Mouse (Mus musculus) urinary bladder, postnatal 4 days (tissue): ENCODE data around the gene Plbd2.

Experiments used
- DNase-seq, 2 experiments: peaks; one replicate each; pipeline ENCODE4 v3.0.0; 2021 to 2022; ENCODE audit warnings: low spot score in 2 of 2

Gene Plbd2

GRCm38 (mm10) chr5:120473361-120473760 lies 30.1 kb downstream of the Plbd2 start:
- no peak for DNase-seq

GRCm38 (mm10) chr5:120472770-120473169 lies 30.7 kb downstream of the Plbd2 start, which contains the start of gene Sdsl:
TSS of gene Sdsl (minus strand) at chr5:120472810.
- no peak for DNase-seq

- DNase-seq: no peak
Measured at GRCm38 (mm10) chr5:120471538-120471937, 31.9 kb downstream of the Plbd2 start.

- DNase-seq: no peak
Measured at GRCm38 (mm10) chr5:120468830-120469229, 34.6 kb downstream of the Plbd2 start.

DNA sequence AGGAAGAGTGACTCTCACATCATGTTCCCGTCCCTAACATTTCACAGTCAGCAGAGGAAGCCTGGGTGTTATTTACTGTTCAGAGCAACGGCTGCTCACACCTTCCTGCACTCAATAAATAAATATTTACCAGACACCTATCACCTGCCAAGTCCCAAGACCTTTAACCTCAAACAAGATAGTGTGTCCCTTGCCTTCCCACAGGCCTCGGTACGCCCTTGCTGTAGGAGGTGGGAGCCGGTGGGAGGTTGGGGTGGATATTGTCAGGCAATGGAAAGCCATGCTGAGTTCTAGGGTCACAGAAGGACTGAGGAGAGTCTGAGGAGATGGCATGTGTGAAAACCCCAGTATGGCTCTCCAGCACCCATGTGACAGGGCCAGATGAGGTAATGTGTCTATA lies 35.1 kb downstream of the Plbd2 start:
- no peak for DNase-seq

GRCm38 (mm10) chr5:120467026-120467425 lies 36.4 kb downstream of the Plbd2 start:
- no peak for DNase-seq

DNA sequence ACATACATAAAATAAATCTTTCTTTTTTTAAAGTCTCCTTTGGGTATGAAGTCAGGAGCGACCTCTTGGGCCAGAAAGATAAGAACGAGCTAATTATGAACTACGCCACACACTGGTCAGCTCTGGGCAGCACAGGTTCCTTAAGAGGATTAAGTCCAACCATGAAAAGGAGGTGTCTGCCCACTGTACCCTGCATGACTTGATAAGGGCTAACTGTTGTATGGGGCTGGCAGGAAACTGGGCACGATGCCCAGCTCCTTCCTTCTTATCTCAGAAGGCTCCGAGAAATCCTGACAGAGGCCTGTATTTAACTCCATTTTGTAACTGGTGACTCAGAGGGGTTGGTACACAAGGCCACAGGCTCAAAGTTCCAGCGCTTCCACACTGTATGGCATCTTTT lies 37.6 kb downstream of the Plbd2 start:
- DNase-seq: no peak

- DNase-seq: no peak
Measured at GRCm38 (mm10) chr5:120465062-120465461, 38.4 kb downstream of the Plbd2 start.

DNA sequence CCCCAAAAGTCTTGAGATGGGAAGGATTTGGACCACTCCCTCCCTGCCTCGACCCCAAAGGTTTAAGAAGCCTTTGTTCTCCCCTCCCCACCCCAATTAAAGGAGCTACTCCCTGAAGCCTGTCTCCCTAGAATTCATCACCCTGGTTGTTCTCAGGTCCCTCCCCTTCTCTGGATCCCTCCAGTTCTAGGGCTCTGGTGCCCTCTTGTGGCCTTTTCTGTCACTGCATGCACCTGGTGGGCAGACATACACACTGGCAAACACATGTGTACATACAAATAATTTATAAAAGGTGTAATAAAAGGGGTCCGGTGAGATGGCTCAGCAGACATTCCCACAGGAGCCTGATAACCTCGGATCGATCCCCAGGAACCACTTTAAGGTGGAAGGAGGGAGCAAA lies 39.1 kb downstream of the Plbd2 start:
- DNase-seq: no peak

- no peak for DNase-seq
Measured at GRCm38 (mm10) chr5:120461902-120462301, 41.5 kb downstream of the Plbd2 start.

GRCm38 (mm10) chr5:120459133-120459532 lies 44.3 kb downstream of the Plbd2 start:
- no peak for DNase-seq

DNA sequence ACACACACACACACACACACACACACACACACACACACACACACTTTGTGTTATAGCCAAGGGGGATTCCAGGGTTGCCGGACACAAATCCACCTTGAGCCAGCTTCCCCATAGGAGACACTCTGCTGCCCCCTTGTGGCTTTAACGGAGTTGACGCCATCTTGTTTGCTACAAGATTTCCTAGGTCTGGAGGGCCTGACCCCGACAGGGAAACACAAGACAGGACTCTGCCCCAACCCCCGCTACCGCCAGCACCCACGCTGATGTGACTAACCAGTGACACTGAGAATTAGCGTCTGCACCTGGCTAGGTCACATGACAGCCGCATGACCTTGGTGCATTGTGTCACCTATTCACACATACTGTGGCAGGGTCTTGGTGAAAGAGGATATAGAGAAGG lies 45.8 kb downstream of the Plbd2 start:
- DNase-seq: no peak

DNA sequence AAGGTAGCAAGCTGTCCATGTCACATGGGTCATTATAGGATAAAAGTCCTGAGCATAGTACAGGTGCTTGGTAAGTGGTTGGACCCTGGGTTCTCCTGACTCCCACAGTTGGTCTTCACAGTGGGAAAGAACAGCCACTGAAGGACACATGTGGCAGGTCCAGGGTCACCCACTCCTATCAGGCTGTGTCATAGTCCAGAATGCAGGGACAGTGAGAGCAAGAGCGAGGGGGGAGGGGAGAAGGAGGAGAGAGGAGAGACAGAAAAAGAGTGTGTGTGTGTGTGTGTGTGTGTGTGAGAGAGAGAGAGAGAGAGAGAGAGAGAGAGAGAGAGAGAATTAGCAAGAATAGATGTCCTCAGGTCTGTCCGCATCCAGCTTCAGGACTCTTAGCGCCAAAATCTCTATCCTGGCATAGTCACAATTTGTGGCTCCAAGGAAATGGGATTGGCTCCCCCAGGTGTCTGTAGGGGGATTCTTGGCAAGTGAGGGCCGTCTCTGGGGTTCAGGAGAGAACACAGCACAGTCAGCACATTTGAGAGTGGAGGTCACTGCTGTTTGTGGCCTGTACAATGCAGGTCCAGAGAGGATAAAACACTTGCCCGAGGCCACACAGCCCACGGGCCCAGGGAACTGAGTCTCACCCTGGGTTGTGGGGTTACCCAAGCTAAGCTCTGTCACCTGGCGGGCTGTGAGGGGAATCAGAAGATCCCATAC lies 46.4 kb downstream of the Plbd2 start:
- no peak for DNase-seq

DNA sequence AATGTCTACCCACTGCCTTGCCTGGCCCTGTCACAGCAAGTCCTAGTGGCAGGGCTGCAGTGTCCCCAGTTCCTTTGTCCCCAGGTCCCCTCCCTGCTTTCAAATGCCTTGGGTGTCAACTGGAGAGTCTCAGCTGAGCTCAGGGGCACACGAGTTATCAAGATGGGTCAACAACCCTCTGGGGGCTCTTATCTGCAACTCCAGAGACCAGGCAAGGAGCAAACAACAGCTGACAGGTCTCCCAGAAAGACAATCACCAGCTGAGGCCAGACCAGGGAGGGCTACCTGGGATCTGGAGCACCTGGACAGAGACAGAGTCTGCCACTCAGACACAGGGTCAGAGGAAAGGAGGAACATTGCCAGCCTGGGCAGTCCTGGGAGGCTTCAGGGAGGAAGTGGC lies 47.2 kb downstream of the Plbd2 start:
- DNase-seq: no peak

DNA sequence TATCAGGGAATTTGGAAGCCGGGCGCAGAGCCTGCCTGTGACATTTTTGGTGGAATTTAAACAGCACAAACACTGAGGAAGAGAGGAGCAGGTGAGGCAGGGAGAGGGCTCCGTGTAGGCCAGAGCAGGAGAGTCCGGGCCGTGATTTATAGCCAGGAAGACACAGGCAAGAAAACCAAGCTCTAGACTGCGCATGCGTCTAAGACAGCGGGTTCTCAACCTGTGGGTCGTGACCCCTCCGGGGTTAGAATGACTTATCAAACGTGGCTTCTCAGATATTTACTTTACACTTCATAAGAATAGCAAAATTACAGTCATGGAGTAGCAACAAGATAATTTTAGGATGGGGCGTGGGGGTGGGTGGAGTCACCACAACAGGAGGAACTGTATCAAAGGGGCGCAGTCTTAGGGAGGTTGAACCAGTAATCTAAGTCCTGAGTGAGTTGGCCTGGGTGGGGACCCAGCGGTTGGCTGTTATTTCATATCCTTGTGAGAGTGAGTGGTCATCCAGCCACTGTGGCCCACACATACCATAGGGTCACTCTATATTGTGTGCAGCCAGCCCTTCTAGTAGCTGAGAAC lies 48.6 kb downstream of the Plbd2 start:
- DNase-seq: no peak

- no peak for DNase-seq
Measured at GRCm38 (mm10) chr5:120447305-120447704, 56.1 kb downstream of the Plbd2 start.

DNA sequence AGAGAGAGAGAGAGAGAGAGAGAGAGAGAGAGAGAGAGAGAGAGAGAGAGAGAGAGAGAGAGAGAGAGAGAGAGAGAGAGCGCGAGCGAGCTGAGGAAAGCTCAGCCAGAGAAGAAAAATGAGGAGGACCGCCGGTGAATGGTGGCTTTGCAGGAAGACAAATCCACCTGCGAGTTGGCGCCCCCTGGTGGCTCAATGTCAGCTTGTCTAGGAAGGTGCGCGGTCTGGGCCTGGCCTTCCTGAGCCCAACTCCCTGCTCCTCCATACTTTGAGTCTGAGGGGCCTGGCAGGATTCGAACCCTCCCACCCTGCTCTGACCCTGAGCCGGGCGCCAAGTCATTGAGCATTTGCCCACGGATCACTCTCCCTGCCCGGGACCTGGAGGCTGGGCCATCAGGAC lies 62.7 kb downstream of the Plbd2 start:
- DNase-seq: peak; percentile 66 to 93

- no peak for DNase-seq
Measured at GRCm38 (mm10) chr5:120439887-120440670, 63.3 kb downstream of the Plbd2 start.

GRCm38 (mm10) chr5:120438991-120439710 lies 64.3 kb downstream of the Plbd2 start:
- no peak for DNase-seq

DNA sequence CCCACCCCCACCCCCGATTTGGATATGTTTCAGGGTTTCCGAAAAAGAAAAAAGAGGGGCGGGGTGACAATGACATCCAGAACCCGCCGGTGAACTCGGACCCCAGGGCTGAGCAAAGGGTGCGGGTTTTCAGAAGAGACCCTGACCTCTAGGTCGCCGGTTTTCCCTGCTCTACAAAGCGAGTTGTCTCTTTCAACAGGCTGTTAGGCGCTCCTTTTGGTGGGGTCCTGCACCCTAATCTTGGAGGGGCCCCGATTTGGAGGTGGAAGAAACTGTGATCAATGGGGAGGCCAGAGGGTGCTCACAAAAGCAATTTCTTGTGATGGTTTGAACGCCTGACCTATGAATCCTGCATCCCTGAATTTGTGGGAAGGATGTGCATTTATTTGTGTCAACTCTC lies 65.0 kb downstream of the Plbd2 start:
- DNase-seq: no peak

DNA sequence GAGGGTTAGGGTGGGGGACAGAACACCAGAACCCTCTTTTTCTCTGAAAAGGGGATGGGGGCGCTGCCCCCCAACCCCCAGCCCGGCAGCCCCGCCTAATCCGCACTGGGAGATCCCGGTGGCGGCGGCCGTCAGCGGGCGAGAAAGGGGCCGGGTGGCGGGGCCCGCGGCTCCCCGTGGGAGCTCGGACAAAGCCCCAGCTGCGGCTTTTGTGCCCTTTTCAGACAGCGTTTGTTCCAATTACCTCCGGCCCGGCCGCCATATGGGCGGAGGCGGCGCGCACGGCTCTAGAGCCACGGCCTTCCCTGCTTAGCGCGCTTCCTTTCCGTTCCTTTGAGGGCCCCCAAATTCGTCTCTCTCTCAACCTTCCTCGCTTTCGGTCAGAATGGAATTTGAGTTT lies 65.4 kb downstream of the Plbd2 start:
- DNase-seq: no peak

GRCm38 (mm10) chr5:120437539-120437938 lies 65.9 kb downstream of the Plbd2 start:
- DNase-seq: no peak
